Mouse (Mus musculus) megakaryocyte, adult 5-6 weeks (primary cell): ENCODE data around the gene Gsdma2. TPM values are rescaled to one million over a fixed set of nuclear protein-coding genes. Genes with fewer than 3 reads are reported as not detected.

Experiments
- ATAC-seq: 2 replicates; pipeline ENCODE4 v1.8.0; 2016; ENCODE audit warnings: mild to moderate bottlenecking, inconsistent platforms; ENCODE audit not compliant: poor library complexity, severe bottlenecking
- total RNA-seq, 2 experiments: library from RNA; stranded (forward) in 1 of 2; stranded (reverse) in 1 of 2; fragments of 153-499, 151-499 nt in 1 of 2; fragments of 221-1000, 200-1000 nt in 1 of 2; gene quantifications; 2 replicates each; pipeline versions ENCODE4 v1.2.3 to v1.2.4; 2015 to 2017

Gene Gsdma2
- total RNA-seq, 2 experiments from 2014 or later: not detected

GRCm38 (mm10) chr11:98698849-98699640 is 52.5 kb downstream of the Gsdma2 start:
- ATAC-seq: no peak

- peak; percentile 96 for ATAC-seq
These were observed 53.4 kb downstream of the Gsdma2 start for GRCm38 (mm10) chr11:98699911-98700310.

- no peak for ATAC-seq
These were observed 54.7 kb downstream of the Gsdma2 start, which contains the start of gene Csf3 for GRCm38 (mm10) chr11:98701213-98701670. Gene Csf3 (plus strand): TSS chr11:98701263.

- ATAC-seq: no peak
These were observed 55.8 kb downstream of the Gsdma2 start for GRCm38 (mm10) chr11:98702323-98702722.

- no peak for ATAC-seq
These were observed 58.5 kb downstream of the Gsdma2 start for GRCm38 (mm10) chr11:98705021-98705420.

Other genes starting within 250 kb of the Gsdma2 start
- 2.1 and 3.3 TPM in 2 replicates for gene Pgap3, start 246.3 kb upstream of the Gsdma2 start, total RNA-seq (2015)
- 2.2 and 2.7 TPM in 2 replicates for gene Pgap3, start 246.3 kb upstream of the Gsdma2 start, total RNA-seq (2017)
- gene Erbb2, start 234.3 kb upstream of the Gsdma2 start, total RNA-seq (2015): not detected in 2 replicates
- 0.28 TPM in 1 of 2 replicates, not detected in the other for gene Erbb2, start 234.3 kb upstream of the Gsdma2 start, total RNA-seq (2017)
- 56.6 and 65.4 TPM in 2 replicates for gene Mien1, start 207.8 kb upstream of the Gsdma2 start, total RNA-seq (2015)
- 31.5 and 38.0 TPM in 2 replicates for gene Mien1, start 207.8 kb upstream of the Gsdma2 start, total RNA-seq (2017)
- not detected in 2 replicates for gene Grb7, start 200.4 kb upstream of the Gsdma2 start, total RNA-seq (2015)
- gene Grb7, start 200.4 kb upstream of the Gsdma2 start, total RNA-seq (2017): not detected in 2 replicates
- 6.0 and 9.9 TPM in 2 replicates for gene Ikzf3, start 100.7 kb upstream of the Gsdma2 start, total RNA-seq (2015)
- gene Ikzf3, start 100.7 kb upstream of the Gsdma2 start, total RNA-seq (2017): 6.6 and 11.0 TPM in 2 replicates
- 0.34 and 5.4 TPM in 2 replicates for gene Zpbp2, start 95.7 kb upstream of the Gsdma2 start, total RNA-seq (2015)
- 0.81 TPM in 1 of 2 replicates, not detected in the other for gene Zpbp2, start 95.7 kb upstream of the Gsdma2 start, total RNA-seq (2017)
- gene Ormdl3, start 59.4 kb upstream of the Gsdma2 start, total RNA-seq (2015): 5.1 and 7.8 TPM in 2 replicates
- 6.3 and 8.8 TPM in 2 replicates for gene Ormdl3, start 59.4 kb upstream of the Gsdma2 start, total RNA-seq (2017)
- gene Lrrc3c, start 48.5 kb upstream of the Gsdma2 start, total RNA-seq (2015): not detected in 2 replicates
- not detected in 2 replicates for gene Lrrc3c, start 48.5 kb upstream of the Gsdma2 start, total RNA-seq (2017)
- gene Gm12355, start 21.1 kb upstream of the Gsdma2 start, total RNA-seq (2015): 5.5 and 7.0 TPM in 2 replicates
- 1.8 and 3.3 TPM in 2 replicates for gene Gm12355, start 21.1 kb upstream of the Gsdma2 start, total RNA-seq (2017)
- gene Gsdma3, start 20.4 kb upstream of the Gsdma2 start, total RNA-seq (2015): not detected in 2 replicates
- not detected in 2 replicates for gene Gsdma3, start 20.4 kb upstream of the Gsdma2 start, total RNA-seq (2017)
- gene Gsdma, start 17.6 kb downstream of the Gsdma2 start, total RNA-seq (2015): 0.25 TPM in 1 of 2 replicates, not detected in the other
- gene Gsdma, start 17.6 kb downstream of the Gsdma2 start, total RNA-seq (2017): not detected in 2 replicates
- 21.7 and 22.6 TPM in 2 replicates for gene Psmd3, start 35.8 kb downstream of the Gsdma2 start, total RNA-seq (2015)
- gene Psmd3, start 35.8 kb downstream of the Gsdma2 start, total RNA-seq (2017): 34.6 and 43.1 TPM in 2 replicates
- not detected in 2 replicates for gene Csf3, start 54.5 kb downstream of the Gsdma2 start, total RNA-seq (2015)
- not detected in 2 replicates for gene Csf3, start 54.5 kb downstream of the Gsdma2 start, total RNA-seq (2017)
- 17.9 and 21.5 TPM in 2 replicates for gene Med24, start 82.7 kb downstream of the Gsdma2 start, total RNA-seq (2015)
- gene Med24, start 82.7 kb downstream of the Gsdma2 start, total RNA-seq (2017): 22.6 and 31.3 TPM in 2 replicates
- 10.0 and 11.6 TPM in 2 replicates for gene Thra, start 93.9 kb downstream of the Gsdma2 start, total RNA-seq (2015)
- 8.0 and 9.0 TPM in 2 replicates for gene Thra, start 93.9 kb downstream of the Gsdma2 start, total RNA-seq (2017)
- gene Nr1d1, start 128.6 kb downstream of the Gsdma2 start, total RNA-seq (2015): 0.11 and 0.25 TPM in 2 replicates
- gene Nr1d1, start 128.6 kb downstream of the Gsdma2 start, total RNA-seq (2017): 0.12 and 0.37 TPM in 2 replicates
- gene Msl1, start 148.8 kb downstream of the Gsdma2 start, total RNA-seq (2015): 73.7 and 74.9 TPM in 2 replicates
- gene Msl1, start 148.8 kb downstream of the Gsdma2 start, total RNA-seq (2017): 111 and 119 TPM in 2 replicates
- 35.6 and 39.9 TPM in 2 replicates for gene Casc3, start 158.1 kb downstream of the Gsdma2 start, total RNA-seq (2015)
- gene Casc3, start 158.1 kb downstream of the Gsdma2 start, total RNA-seq (2017): 32.1 and 33.2 TPM in 2 replicates
- 0.25 and 0.49 TPM in 2 replicates for gene Rapgefl1, start 190.0 kb downstream of the Gsdma2 start, total RNA-seq (2015)
- gene Rapgefl1, start 190.0 kb downstream of the Gsdma2 start, total RNA-seq (2017): 0.51 TPM in 1 of 2 replicates, not detected in the other
- 25.9 and 26.6 TPM in 2 replicates for gene Wipf2, start 216.9 kb downstream of the Gsdma2 start, total RNA-seq (2015)
- 4.9 and 7.0 TPM in 2 replicates for gene Wipf2, start 216.9 kb downstream of the Gsdma2 start, total RNA-seq (2017)